Mouse (Mus musculus) kidney, postnatal 0 days (tissue): ENCODE data around the gene Pax1. TPM values are rescaled to one million over a fixed set of nuclear protein-coding genes. Genes with fewer than 3 reads are reported as not detected.

ENCODE experiments used
- ATAC-seq: fragments of 200-750 bp; cut with Nextera tagmentation; replicated peaks from 2 replicates; pipeline ENCODE4 v1.8.0; 2017; ENCODE audit warnings: low read depth, moderate number of reproducible peaks, moderate TSS enrichment, moderate library complexity; ENCODE audit not compliant: low FRiP score
- DNase-seq: peaks from one replicate; pipeline ENCODE4 v3.0.0-alpha.2; 2016; ENCODE audit warnings: low spot score
- H3K27ac ChIP-seq: fragments of 300-500 bp; sonication (generic); 2 replicates; pipeline ENCODE4 v1.5.1; 2014; ENCODE audit warnings: mild to moderate bottlenecking
- H3K27me3 ChIP-seq: fragments of 300-500 bp; sonication (generic); 2 replicates; pipeline ENCODE4 v1.6.1; 2014; ENCODE audit warnings: low read length, mixed read lengths; ENCODE audit not compliant: insufficient read depth
- H3K36me3 ChIP-seq: fragments of 300-500 bp; sonication (generic); 2 replicates; pipeline ENCODE4 v1.6.1; 2014; ENCODE audit warnings: low read length, mixed read lengths; ENCODE audit not compliant: insufficient read depth
- H3K4me1 ChIP-seq: fragments of 300-500 bp; sonication (generic); replicated peaks from 2 replicates; pipeline ENCODE4 v1.6.1; 2014; ENCODE audit warnings: antibody characterized with exemption, low read length, mixed read lengths; ENCODE audit not compliant: insufficient read depth
- H3K4me2 ChIP-seq: fragments of 300-500 bp; sonication (generic); 2 replicates; pipeline ENCODE4 v1.6.1; 2014; ENCODE audit warnings: mild to moderate bottlenecking, low read length, moderate library complexity, mixed read lengths
- H3K4me3 ChIP-seq: fragments of 300-500 bp; sonication (generic); replicated peaks from 2 replicates; pipeline ENCODE4 v1.5.1; 2014; ENCODE audit warnings: low read depth, low read length
- H3K9ac ChIP-seq: fragments of 300-500 bp; sonication (generic); 2 replicates; pipeline ENCODE4 v1.6.1; 2014; ENCODE audit warnings: low read depth, low read length
- H3K9me3 ChIP-seq: fragments of 300-500 bp; sonication (generic); replicated peaks from 2 replicates; pipeline ENCODE4 v1.6.1; 2016; ENCODE audit warnings: low read length, inconsistent platforms, mixed read lengths
- CTCF ChIP-seq: IDR thresholded peaks from 2 replicates; pipeline ENCODE4 v1.5.1; 2016; ENCODE audit warnings: antibody characterized with exemption, low read depth, mild to moderate bottlenecking, moderate library complexity
- WGBS: fragments of 180-500 bp; shearing (Covaris S2); extraction: QIAGEN DNeasy Blood & Tissue Kit; methylation state at CpG from one replicate; pipeline ENCODE4 v1.1.7; 2014; 5-methylcytosine and 5-hydroxymethylcytosine counted together
- polyA plus RNA-seq: library from polyadenylated mRNA; unstranded; fragments of >200 nt; fragmentation: Nextera tagmentation; extraction: Ambion mirVana; gene quantifications from 2 replicates; pipeline ENCODE4 v1.2.1, GENCODE M21; 2015

The Pax1 gene
- polyA plus RNA-seq, 1 experiment from 2014 or later, result not detected

DNA sequence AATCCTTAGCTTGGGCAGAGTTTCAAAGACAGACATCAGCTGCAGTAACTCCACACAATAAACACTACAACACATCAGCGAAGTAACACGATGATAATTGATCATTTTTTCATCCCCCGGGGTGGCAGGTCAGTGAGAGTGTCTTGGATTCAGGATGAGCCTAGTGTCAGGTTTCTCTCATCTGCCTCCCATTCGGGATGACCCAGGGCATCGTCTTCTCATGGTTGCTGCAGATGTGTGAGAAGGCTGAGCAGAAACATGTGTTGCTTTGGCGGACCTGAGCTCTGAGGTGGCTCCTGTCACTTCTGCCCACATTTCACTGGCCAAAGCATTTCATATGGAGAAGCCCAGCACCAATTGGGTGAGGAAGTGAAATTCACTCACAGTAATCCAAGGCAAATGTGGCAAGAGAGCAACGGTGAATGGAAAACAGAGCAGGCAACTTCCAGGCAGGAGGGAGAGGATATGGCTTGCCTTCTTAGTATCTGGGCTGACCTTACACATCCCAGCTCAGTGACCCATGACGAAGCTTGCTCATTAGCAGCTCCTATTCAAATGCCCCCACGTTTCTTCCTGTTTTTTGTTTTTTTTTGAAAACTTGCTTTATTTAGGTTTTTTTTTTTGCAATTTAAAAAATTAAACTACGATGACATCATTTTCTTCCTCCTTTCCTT lies 63.0 kb downstream of the Pax1 start:
- no peak for ATAC-seq
- TF ChIP-seq CTCF, result no peak

DNA sequence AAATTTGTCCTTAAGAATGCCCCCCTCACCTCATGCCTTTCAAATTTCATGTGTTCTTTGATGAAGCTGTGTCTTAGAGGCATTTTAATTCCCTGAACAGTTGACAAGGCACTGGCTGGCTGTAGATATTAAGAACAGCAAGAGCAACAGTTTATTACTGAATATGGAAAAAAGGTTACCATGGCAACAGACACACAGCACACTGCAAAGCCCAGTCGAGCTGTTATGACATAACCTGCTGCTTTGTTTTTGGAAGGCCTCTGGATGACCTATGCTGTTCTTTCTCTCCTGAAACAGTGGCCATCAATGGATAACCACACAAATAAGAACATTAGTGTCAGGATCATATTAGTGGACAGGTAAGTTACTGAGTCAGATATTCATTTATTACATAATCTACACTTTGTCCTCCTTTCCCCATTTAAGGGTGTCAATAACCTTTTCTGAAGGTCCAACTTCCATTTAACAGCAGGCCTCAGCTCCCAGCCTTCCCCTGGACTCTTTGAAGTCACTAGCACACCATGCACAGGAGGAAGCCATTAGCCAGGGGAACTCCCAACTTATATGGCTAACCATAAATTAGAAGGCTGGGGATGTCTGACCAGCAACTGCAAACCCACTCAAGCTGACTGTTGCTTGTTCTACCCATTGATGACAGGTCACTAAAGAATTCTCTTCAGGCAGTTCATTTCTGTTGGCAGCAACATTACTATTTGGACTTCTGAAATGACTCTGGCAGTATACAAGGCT lies 68.1 kb downstream of the Pax1 start:
- no peak overlapping the region for H3K9ac ChIP-seq
- H3K27me3 ChIP-seq, result no peaks in the 10 kb centered on the region
- H3K27ac ChIP-seq, result no peak overlapping the region
- WGBS, result 4% methylated on average over 1 of the region's 1 CpGs
- no peak overlapping the region for H3K4me3 ChIP-seq
- no peaks in the 10 kb centered on the region for H3K36me3 ChIP-seq
- H3K9me3 ChIP-seq, result no peaks in the 10 kb centered on the region
- TF ChIP-seq CTCF, result no peak
- DNase-seq, result no peak
- no peak for ATAC-seq
- no peak overlapping the region for H3K4me2 ChIP-seq
- H3K4me1 ChIP-seq, result no peaks in the 10 kb centered on the region

More for the DNA sequence above, 63.0 kb downstream of the Pax1 start:
- Histone ChIP-seq H3K4me2 (no peak overlapping the region), H3K9ac (no peak overlapping the region), H3K9me3 (no peaks in the 10 kb centered on the region), H3K27me3 (no peaks in the 10 kb centered on the region), H3K27ac (no peak overlapping the region), H3K36me3 (no peaks in the 10 kb centered on the region), H3K4me1 (no peaks in the 10 kb centered on the region), H3K4me3 (no peak overlapping the region)
- peak; percentile 9 for DNase-seq
- WGBS, result 22% methylated on average over 10 of the region's 10 CpGs

GRCm38 (mm10) chr2:147433120-147433519 lies 71.4 kb downstream of the Pax1 start:
- no peaks in the 10 kb centered on the region for H3K9me3 ChIP-seq
- DNase-seq (peak; percentile 63), ATAC-seq (no peak)
- H3K9ac ChIP-seq, result no peak overlapping the region
- no peaks in the 10 kb centered on the region for H3K4me1 ChIP-seq
- H3K4me2 ChIP-seq, result no peak overlapping the region
- WGBS, result 28% methylated on average over 5 of the region's 5 CpGs
- no peaks in the 10 kb centered on the region for H3K27me3 ChIP-seq
- H3K27ac ChIP-seq, result no peak overlapping the region
- H3K4me3 ChIP-seq, result no peak overlapping the region
- peak; percentile 68 for TF ChIP-seq CTCF
- no peaks in the 10 kb centered on the region for H3K36me3 ChIP-seq

Other genes starting within 250 kb of the Pax1 start
- 0.20 TPM in 1 of 2 replicates, not detected in the other for gene Nkx2-2, start 167.7 kb upstream of the Pax1 start, polyA plus RNA-seq